Mouse (Mus musculus) thymus, adult 2 months (tissue): Measurements from ENCODE around the gene Atp10a. TPM values are rescaled to one million over a fixed set of nuclear protein-coding genes. Genes with fewer than 3 reads are reported as not detected.

Source experiments
- DNase-seq: peaks from one replicate; pipeline ENCODE4 v3.0.0; 2021
- H3K27ac ChIP-seq: fragments of 200-500 bp; 2 replicates; pipeline ENCODE4 v1.5.1; 2012; ENCODE audit warnings: low read length, control low read depth; ENCODE audit not compliant: control insufficient read depth, insufficient read depth
- H3K27me3 ChIP-seq: fragments of 200-500 bp; 2 replicates; pipeline ENCODE4 v1.6.1; 2012; ENCODE audit warnings: mild to moderate bottlenecking, low read length, moderate library complexity, mixed read lengths; ENCODE audit not compliant: control insufficient read depth, insufficient read depth
- H3K36me3 ChIP-seq: fragments of 200-500 bp; 2 replicates; pipeline ENCODE4 v1.6.1; 2012; ENCODE audit warnings: mild to moderate bottlenecking, low read length, moderate library complexity; ENCODE audit not compliant: control insufficient read depth, insufficient read depth
- H3K4me1 ChIP-seq: fragments of 200-500 bp; replicated peaks from 2 replicates; pipeline ENCODE4 v1.6.1; 2012; ENCODE audit warnings: low read length; ENCODE audit not compliant: control insufficient read depth, insufficient read depth
- H3K4me3 ChIP-seq: fragments of 200-500 bp; 2 replicates; pipeline ENCODE4 v1.5.1; 2012; ENCODE audit warnings: mild to moderate bottlenecking, low read length, control low read depth, moderate library complexity; ENCODE audit not compliant: control insufficient read depth, insufficient read depth
- CTCF ChIP-seq: fragments of 200-500 bp; IDR thresholded peaks from 2 replicates; pipeline ENCODE4 v1.5.1; 2012; ENCODE audit warnings: mild to moderate bottlenecking, control low read depth, low read length, moderate library complexity, borderline replicate concordance; ENCODE audit not compliant: control insufficient read depth, poor library complexity, insufficient read depth; ENCODE audit errors: extremely low read depth
- POLR2A ChIP-seq: fragments of 200-500 bp; IDR thresholded peaks from 2 replicates; pipeline ENCODE4 v1.6.1; 2012; ENCODE audit warnings: mild to moderate bottlenecking, low read length, control low read depth, moderate library complexity; ENCODE audit not compliant: control insufficient read depth, poor library complexity, insufficient read depth; ENCODE audit errors: extremely low read depth
- WGBS: fragments of 180-500 bp; shearing (Covaris S2); methylation state at CpG from one replicate; pipeline ENCODE4 v1.1.7; 2018; 5-methylcytosine and 5-hydroxymethylcytosine counted together
- polyA plus RNA-seq: library from polyadenylated mRNA; depleted of rRNA; stranded (reverse); fragments of >200 nt; gene quantifications from 2 replicates; pipeline ENCODE4 v1.2.3, GENCODE M21; 2012

The Atp10a gene
- polyA plus RNA-seq, 1 experiment = 54.8 TPM

GRCm38 (mm10) chr7:58660665-58661064 lies 4.7 kb downstream of the Atp10a start:
- 94% methylated on average over 5 of the region's 5 CpGs for WGBS
- Histone ChIP-seq H3K4me1 (peaks cover 29% of the 10 kb centered on the region), H3K36me3 (no peaks in the 10 kb centered on the region), H3K27me3 (no peaks in the 10 kb centered on the region), H3K27ac (no peak overlapping the region), H3K4me3 (no peak overlapping the region)
- no peak for TF ChIP-seq POLR2A
- TF ChIP-seq CTCF = no peak
- DNase-seq = no peak

- no peaks in the 10 kb centered on the region for H3K27me3 ChIP-seq
- H3K36me3 ChIP-seq = no peaks in the 10 kb centered on the region
- H3K4me1 ChIP-seq = peaks cover 29% of the 10 kb centered on the region
- no peak overlapping the region for H3K27ac ChIP-seq
- no peak for DNase-seq
- WGBS = 94% methylated on average over 7 of the region's 7 CpGs
- H3K4me3 ChIP-seq = no peak overlapping the region
- TF ChIP-seq POLR2A (no peak), CTCF (no peak)
These were observed 5.1 kb downstream of the Atp10a start for GRCm38 (mm10) chr7:58661076-58661475.

- no peak overlapping the region for H3K27ac ChIP-seq
- 88% methylated on average over 1 of the region's 1 CpGs for WGBS
- no peak for DNase-seq
- peaks cover 10% of the 10 kb centered on the region for H3K36me3 ChIP-seq
- no peak overlapping the region for H3K4me3 ChIP-seq
- peaks cover 5% of the 10 kb centered on the region for H3K4me1 ChIP-seq
- no peak for TF ChIP-seq CTCF
- no peak for TF ChIP-seq POLR2A
- no peaks in the 10 kb centered on the region for H3K27me3 ChIP-seq
These were observed 12.7 kb downstream of the Atp10a start for GRCm38 (mm10) chr7:58668617-58669016.

GRCm38 (mm10) chr7:58676075-58676474 lies 20.1 kb downstream of the Atp10a start:
- Histone ChIP-seq H3K36me3 (peaks cover 10% of the 10 kb centered on the region), H3K4me3 (no peak overlapping the region), H3K27me3 (no peaks in the 10 kb centered on the region), H3K4me1 (peaks cover 11% of the 10 kb centered on the region), H3K27ac (no peak overlapping the region)
- TF ChIP-seq POLR2A (no peak), CTCF (no peak)
- 88% methylated on average over 3 of the region's 3 CpGs for WGBS
- DNase-seq = no peak

- WGBS = 5% methylated on average over 5 of the region's 5 CpGs
- Histone ChIP-seq H3K36me3 (no peaks in the 10 kb centered on the region; the same call in 1 of the 2 replicates), H3K27ac (peak overlapping the region; percentile 69), H3K4me3 (no peak overlapping the region), H3K27me3 (no peaks in the 10 kb centered on the region), H3K4me1 (peaks cover 13% of the 10 kb centered on the region)
- DNase-seq = peak; percentile 59
- TF ChIP-seq CTCF (no peak), POLR2A (no peak)
These were observed 21.3 kb downstream of the Atp10a start for GRCm38 (mm10) chr7:58677111-58677805.

- Histone ChIP-seq H3K4me1 (peaks cover 17% of the 10 kb centered on the region), H3K27me3 (no peaks in the 10 kb centered on the region), H3K4me3 (no peak overlapping the region), H3K27ac (peak overlapping the region; percentile 42; the same call in 1 of the 2 replicates), H3K36me3 (no peaks in the 10 kb centered on the region)
- TF ChIP-seq POLR2A (no peak), CTCF (no peak)
- WGBS = 68% methylated on average over 1 of the region's 1 CpGs
- DNase-seq = no peak
These were observed 30.0 kb downstream of the Atp10a start for GRCm38 (mm10) chr7:58685967-58686366.

- H3K36me3 ChIP-seq = no peaks in the 10 kb centered on the region
- no peak overlapping the region for H3K4me3 ChIP-seq
- no peaks in the 10 kb centered on the region for H3K27me3 ChIP-seq
- no peak for DNase-seq
- H3K27ac ChIP-seq = no peak overlapping the region
- H3K4me1 ChIP-seq = peaks cover 20% of the 10 kb centered on the region
- no peak for TF ChIP-seq POLR2A
- TF ChIP-seq CTCF = no peak
- 16% methylated on average over 5 of the region's 5 CpGs for WGBS
These were observed 30.6 kb downstream of the Atp10a start for GRCm38 (mm10) chr7:58686573-58686972.
